Mouse (Mus musculus) lung, postnatal 10 days (tissue): Measurements from ENCODE around the gene Camkv.

Source experiments
- DNase-seq: peaks from one replicate; pipeline ENCODE4 v3.0.0; 2021

Gene Camkv

DNA sequence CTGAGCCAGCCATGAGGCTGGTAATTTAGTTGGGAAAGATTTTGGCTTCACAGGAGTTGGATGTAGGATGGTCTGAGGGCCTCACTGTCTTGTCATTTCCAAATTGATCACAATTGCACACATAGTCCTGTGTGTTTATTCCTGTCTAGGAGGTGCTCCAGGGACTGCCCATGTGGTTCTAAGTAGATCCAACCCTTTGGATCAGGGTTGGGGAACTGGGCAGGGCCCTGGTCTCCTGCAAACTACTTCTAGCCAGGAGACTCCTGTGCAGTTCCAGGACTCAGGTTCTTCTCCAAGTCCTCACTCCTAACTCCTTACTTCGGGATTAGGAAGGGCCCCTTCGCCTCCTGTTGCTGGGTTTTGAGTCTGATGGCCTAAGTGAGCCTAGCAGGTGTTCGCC is at the start of gene Camkv:
TSS of gene Camkv (plus strand) at position 301 of the 400 bp plus-strand sequence.
- no peak for DNase-seq

GRCm38 (mm10) chr9:107887804-107888266 is 47.6 kb upstream of the Camkv start, which contains the start of gene Mon1a:
Mon1a (plus strand) TSS chr9:107888151.
- DNase-seq, result peak; percentile 91

DNA sequence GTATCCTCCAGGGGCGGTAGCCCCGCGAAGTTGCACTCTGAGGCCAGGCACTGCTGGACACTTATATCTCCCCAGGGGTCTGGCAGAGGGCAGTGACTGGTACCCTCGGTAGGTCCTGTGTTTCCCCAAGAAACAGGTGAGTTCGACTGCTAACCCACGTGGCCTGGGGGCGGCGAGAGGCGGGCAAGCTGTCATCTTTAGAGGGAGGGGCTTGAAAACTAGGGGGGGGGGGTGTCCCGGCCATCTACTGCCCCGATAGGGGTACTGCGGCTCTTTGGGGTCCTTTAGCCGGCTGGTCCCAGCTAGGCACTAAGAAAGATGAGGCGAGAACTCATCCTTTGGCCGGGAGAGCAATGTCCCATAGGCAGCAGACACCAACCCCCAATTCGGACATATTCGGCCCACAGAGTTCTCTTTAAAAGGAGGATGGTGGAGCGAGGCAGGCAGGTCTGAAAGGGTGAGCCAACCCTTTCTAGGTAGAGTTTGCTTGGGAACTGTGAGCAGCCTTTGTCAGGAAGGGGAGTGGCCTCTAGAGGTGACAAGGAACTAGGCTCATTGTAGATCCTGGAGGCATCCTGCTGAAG is 47.1 kb upstream of the Camkv start:
- DNase-seq, result no peak

GRCm38 (mm10) chr9:107890260-107890659 is 45.2 kb upstream of the Camkv start:
- DNase-seq, result no peak

DNA sequence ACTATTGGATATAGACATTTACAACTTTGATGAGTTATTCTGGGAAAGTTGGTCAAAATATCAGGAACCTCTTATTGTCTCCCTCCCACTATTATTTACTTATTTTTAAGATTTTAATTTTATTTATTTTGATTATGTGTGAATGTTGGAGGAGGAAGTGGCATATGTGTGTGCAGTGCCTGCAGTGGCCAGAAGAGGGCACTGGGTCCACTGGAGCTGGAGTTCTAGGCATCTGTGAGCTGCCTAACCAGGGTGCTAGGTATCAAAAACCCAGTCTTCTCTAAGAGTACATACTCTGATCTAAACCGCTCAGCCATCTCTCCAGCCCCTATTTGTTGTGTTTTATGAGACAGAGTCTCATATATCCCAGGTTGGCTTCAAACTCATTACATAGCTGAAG is 44.5 kb upstream of the Camkv start:
- no peak for DNase-seq

DNA sequence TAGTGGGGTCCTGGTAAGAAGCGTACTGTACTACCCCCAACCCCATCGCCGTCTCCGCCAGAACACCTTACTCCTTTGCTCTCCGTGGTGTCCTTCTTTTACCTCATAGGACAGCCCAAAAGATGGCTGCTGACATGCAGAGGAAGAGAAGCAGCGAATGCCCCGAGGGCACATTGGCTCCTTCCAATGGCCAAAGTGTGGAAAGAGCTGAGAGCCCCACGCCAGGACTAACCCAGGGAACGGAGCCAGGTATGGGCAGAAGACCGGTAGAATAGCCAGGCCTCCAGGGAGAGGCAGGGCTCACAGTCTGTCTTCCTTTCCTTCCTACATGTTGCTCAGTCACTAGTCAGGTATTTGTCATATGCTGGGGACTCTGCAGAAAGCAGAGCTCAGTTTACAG is 36.9 kb upstream of the Camkv start:
- DNase-seq, result no peak

DNA sequence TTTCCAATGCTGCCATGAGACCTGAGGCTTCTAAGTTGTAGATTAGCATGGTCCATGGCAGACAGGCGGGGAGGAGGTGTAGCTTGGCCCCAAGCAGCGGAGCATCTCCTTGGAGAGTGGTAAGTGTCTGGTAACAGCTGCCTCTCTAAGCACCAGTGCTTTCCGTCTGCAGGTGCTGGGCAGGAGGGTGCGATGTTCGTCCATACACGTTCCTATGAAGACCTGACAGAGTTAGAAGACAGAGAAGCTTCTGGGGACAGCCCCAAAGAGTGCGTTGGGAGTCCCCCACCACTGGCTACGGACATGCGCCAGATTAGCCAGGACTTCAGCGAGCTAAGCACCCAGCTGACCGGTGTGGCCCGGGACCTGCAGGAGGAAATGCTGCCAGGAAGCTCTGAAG is 35.6 kb upstream of the Camkv start:
- no peak for DNase-seq

DNA sequence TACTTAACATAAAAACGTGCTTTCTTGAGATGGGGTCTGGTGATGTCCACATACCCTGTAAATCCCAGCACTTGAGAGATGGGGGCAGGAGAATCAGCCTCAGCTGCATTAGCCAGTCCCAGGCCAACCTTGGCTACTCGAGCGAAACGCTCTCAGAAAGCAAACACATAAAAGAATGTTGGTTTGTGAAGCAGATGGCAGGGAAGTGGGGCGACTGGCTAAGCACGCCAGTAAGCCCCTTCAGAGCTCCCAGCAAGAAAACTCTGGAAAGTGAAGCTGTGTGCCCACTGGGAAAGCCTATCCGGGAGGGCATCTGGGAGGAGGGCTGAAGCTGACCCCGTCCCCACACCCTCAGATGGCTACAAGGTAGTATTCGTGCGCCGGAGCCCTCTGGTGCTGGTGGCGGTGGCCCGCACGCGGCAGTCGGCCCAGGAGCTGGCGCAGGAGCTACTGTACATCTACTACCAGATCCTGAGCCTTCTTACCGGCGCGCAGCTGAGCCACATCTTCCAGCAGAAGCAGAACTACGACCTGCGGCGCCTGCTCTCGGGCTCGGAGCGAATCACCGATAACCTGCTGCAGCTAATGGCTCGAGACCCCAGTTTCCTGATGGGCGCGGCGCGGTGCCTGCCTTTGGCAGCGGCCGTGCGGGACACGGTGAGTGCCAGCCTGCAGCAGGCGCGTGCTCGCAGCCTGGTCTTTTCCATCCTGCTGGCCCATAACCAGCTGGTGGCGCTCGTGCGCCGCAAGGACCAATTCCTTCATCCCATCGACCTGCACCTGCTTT is 34.4 kb upstream of the Camkv start:
- DNase-seq, result peak; percentile 67

GRCm38 (mm10) chr9:107901627-107901914 is 33.9 kb upstream of the Camkv start:
- DNase-seq, result no peak

DNA sequence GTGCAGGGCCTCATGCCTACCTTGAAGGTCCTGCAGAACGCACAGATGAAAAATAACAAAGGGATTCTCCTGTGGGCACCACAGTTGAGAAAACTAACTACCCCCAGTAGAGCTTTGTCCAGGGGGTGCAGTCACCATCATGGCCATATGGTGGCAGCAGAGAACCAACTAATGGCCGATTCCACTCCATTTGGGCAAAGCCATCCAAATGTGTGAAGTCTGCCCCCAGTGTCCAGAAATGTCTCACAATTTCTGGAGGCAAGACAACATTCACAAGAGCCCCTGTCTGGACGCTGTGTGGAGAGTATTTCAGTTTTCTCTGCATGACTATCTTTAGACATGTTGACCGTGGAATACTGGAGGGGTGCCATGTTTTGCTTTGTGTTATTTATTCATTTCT is 30.7 kb upstream of the Camkv start:
- peak; percentile 94 for DNase-seq

- DNase-seq, result peak; percentile 90
These were observed 29.1 kb upstream of the Camkv start, which contains the start of gene Mst1r for GRCm38 (mm10) chr9:107906252-107906966. Mst1r (plus strand) TSS chr9:107906873.

DNA sequence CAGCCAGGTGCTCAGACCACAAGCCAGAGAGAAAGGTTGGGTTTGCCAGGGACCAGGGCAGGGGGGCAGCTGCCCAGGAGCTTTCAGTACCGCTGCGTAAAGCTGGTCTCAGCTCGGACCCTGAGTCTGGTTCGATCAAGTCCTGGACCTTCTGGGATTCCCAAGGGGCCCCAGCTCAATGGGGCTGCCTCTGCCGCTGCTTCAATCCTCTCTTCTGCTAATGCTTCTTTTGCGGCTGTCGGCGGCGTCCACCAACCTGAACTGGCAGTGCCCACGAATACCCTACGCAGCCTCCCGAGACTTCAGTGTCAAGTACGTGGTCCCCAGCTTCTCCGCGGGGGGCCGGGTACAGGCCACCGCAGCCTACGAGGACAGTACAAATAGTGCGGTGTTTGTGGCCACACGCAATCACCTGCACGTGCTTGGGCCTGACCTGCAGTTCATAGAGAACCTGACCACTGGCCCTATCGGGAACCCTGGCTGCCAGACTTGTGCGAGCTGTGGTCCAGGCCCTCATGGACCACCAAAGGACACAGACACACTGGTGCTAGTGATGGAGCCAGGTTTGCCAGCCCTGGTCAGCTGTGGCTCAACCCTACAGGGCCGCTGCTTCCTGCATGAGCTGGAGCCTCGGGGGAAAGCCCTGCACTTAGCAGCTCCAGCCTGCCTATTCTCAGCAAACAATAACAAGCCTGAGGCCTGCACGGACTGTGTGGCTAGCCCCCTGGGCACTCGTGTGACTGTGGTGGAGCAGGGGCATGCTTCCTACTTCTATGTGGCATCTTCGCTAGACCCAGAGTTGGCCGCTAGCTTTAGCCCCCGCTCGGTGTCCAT is 28.3 kb upstream of the Camkv start:
- DNase-seq, result no peak

- DNase-seq, result peak; percentile 21
These were observed 27.7 kb upstream of the Camkv start for GRCm38 (mm10) chr9:107907801-107908120.

- peak; percentile 51 for DNase-seq
These were observed 26.9 kb upstream of the Camkv start for GRCm38 (mm10) chr9:107908410-107909158.

DNA sequence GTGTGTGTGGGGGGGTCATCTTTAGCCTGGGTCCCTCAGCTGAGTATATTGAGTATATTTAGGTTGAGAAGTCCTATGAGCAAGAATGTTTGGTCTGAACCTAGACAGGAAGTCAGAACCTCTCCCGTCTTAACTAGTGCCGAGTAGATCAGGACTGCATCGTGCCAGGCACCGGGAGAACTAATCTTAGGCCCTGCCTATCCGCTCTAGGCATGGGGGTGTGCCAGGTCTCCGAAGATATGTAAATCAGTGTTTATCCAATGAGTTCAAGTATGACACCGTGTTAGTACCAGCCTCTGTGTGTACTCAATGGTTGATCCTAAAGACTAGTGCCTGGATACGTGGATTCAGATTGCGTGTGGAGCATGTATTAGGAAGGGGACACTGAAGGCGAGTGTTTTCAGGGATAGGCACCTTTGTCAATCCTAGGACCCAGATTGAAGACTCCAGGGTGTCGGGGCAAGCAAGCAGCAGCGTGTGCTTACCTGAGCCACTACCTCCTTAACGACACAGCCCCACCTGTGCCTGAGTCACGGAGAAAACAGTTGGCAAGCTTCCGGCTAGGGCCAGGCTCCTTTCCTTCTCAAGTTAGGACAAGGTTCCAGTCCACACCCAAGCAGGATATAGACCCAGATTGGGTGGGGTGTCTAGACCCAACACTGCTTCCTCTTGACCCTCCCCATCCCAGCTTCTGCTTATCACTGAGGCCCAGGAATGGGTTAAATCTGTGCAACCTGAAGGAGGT is 25.3 kb upstream of the Camkv start:
- no peak for DNase-seq

DNA sequence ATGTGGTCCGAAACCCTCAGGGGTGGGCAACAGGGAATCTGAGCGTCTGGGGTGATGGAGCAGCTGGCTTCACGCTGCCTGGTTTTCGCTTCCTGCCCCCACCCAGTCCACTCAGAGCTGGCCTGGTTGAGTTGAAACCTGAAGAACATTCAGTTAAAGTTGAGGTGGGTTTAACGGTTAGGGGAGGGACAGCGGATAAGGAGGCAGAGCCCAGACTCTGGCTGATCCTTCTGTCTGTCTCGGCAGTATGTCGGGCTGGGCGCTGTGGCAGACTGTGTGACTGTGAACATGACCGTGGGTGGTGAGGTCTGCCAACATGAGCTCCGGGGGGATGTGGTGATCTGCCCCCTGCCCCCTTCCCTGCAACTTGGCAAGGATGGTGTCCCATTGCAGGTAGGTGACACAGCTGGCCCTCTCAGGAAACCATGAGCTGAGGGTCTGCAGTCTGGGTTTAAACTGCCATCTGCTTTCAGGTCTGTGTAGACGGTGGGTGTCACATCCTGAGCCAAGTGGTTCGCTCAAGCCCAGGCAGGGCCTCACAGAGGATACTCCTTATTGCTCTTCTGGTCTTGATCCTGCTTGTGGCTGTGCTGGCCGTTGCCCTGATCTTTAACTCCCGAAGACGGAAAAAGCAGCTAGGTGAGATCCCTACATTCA is 20.6 kb upstream of the Camkv start:
- DNase-seq, result no peak

GRCm38 (mm10) chr9:107917895-107918608 is 17.4 kb upstream of the Camkv start:
- no peak for DNase-seq

DNA sequence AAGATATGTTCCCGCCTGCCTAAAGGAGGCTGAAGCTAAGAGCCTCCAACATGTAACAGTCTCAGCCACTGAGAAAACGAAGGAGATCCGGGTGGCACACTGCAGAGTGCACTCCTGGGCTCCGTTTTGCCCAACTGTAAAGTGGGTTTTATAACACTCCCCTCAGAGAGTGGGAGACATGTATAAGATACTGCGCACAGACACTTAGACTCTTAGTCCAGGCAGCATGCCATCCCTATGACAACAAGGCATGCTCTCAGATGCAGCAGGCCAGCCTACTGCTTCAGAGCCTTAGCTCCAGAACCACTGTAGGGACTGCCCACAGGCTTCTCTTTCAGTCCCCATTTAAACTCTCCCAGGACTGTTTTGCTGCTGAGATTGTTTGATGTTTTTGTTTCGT is 16.6 kb upstream of the Camkv start:
- DNase-seq, result no peak

DNA sequence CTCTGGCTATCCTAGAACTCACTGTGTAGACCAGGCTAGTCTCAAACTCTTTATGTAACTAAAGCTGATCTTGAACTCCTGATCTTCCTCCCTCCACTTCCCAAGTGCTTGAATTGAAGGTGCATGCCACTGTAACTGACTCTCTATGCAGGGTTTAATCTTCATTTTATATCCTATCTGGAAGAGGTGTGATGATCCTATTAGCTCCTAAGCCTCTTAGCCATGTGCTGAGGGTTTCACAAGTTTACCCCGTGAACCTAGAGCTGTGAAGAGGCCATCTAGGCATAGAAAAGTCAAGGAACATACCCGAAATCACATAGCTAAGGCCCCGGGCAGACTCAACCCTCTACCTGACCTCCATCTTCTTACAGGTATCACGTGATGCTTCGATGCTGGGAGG is 16.0 kb upstream of the Camkv start:
- no peak for DNase-seq

GRCm38 (mm10) chr9:107923021-107923420 is 12.5 kb upstream of the Camkv start:
- DNase-seq, result peak; percentile 62
